15 mouse cellular contexts compared by ENCODE assay signal in the genomic region with DNA sequence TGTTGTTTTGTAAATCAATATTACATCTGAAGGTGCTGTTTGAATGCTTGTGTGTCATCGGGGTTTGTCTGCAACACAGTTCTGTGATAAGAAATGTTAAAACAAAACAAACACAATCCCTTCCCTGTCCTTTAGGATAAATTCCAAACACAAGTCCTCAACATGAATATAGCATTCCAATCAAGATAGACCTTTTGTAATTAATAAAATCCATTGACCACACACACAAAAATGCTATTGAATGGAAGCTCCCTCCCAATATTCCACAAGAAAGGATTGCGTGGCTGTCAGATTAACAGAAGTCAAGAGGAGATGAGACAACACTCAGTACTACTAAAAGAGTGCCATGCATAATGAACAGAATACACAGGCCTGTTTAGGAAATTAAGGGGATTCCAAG.
"Had no signal": no experiment of that assay in that cellular context is flagged by ENCODE, and none has a peak within 500 bp of the region (broad histone marks: within the 10 kb centered on the region; RNA-seq: fewer than 3 reads in every experiment).

No protein-coding gene starts in this region.

- H3K4me1 ChIP-seq: neural tube, embryonic 15.5 days; stomach, embryonic 15.5 days had no signal

- H3K27me3 ChIP-seq: neural tube, embryonic 15.5 days; stomach, embryonic 15.5 days had no signal

- H3K9ac ChIP-seq: neural tube, embryonic 15.5 days; stomach, embryonic 15.5 days had no signal

- H3K27ac ChIP-seq: neural tube, embryonic 15.5 days; stomach, embryonic 15.5 days; stomach, postnatal 0 days had no signal

- H3K36me3 ChIP-seq: neural tube, embryonic 15.5 days; stomach, embryonic 15.5 days had no signal

- H3K9me3 ChIP-seq: neural tube, embryonic 15.5 days; stomach, embryonic 15.5 days had no signal

- H3K4me3 ChIP-seq: neural tube, embryonic 15.5 days; stomach, embryonic 15.5 days had no signal

- H3K4me2 ChIP-seq: neural tube, embryonic 15.5 days; stomach, embryonic 15.5 days had no signal

- DNase-seq: retina, postnatal 1 day; right cerebral cortex, adult 18-20 months; right cerebral cortex, postnatal 14 days; right cerebral cortex, postnatal 25 days; right cerebral cortex, postnatal 4 days; spleen, adult 18-20 months; thymus, adult 18-20 months; thymus, adult 2 months; thymus, postnatal 14 days; thymus, postnatal 25 days; thymus, postnatal 36 days; thymus, postnatal 4 days had no signal
